Mouse (Mus musculus) hindbrain, embryonic 14.5 days (tissue): Measurements from ENCODE around the gene Cwc22. TPM values are rescaled to one million over a fixed set of nuclear protein-coding genes. Genes with fewer than 3 reads are reported as not detected.

Experiments used
- ATAC-seq: fragments of 200-750 bp; cut with Nextera tagmentation; 2 replicates; pipeline ENCODE4 v1.8.0; 2017; ENCODE audit warnings: moderate number of reproducible peaks, mild to moderate bottlenecking, moderate TSS enrichment, moderate library complexity; ENCODE audit not compliant: low FRiP score
- DNase-seq: peaks from one replicate; pipeline ENCODE4 v3.0.0-alpha.2; 2015; ENCODE audit warnings: low spot score
- H3K27ac ChIP-seq: fragments of 300-500 bp; sonication (generic); 2 replicates; pipeline ENCODE4 v1.5.1; 2014; ENCODE audit warnings: mild to moderate bottlenecking, moderate library complexity
- H3K27me3 ChIP-seq: fragments of 300-500 bp; sonication (generic); 2 replicates; pipeline ENCODE4 v1.6.1; 2014; ENCODE audit warnings: mild to moderate bottlenecking, low read length, mixed read lengths; ENCODE audit not compliant: control insufficient read depth, insufficient read depth
- H3K36me3 ChIP-seq: fragments of 300-500 bp; sonication (generic); replicated peaks from 2 replicates; pipeline ENCODE4 v1.6.1; 2014; ENCODE audit not compliant: control insufficient read depth, insufficient read depth
- H3K4me1 ChIP-seq: fragments of 300-500 bp; sonication (generic); replicated peaks from 2 replicates; pipeline ENCODE4 v1.6.1; 2014; ENCODE audit warnings: antibody characterized with exemption, low read length, mixed read lengths; ENCODE audit not compliant: control insufficient read depth, insufficient read depth
- H3K4me2 ChIP-seq: fragments of 300-500 bp; sonication (generic); replicated peaks from 2 replicates; pipeline ENCODE4 v1.6.1; 2014; ENCODE audit warnings: mild to moderate bottlenecking, moderate library complexity
- H3K4me3 ChIP-seq: fragments of 300-500 bp; sonication (generic); replicated peaks from 2 replicates; pipeline ENCODE4 v1.5.1; 2014; ENCODE audit warnings: mild to moderate bottlenecking, low read length
- H3K9ac ChIP-seq: fragments of 300-500 bp; sonication (generic); 2 replicates; pipeline ENCODE4 v1.6.1; 2014
- H3K9me3 ChIP-seq: fragments of 300-500 bp; sonication (generic); 2 replicates; pipeline ENCODE4 v1.6.1; 2016; ENCODE audit warnings: low read length; ENCODE audit not compliant: control insufficient read depth
- WGBS: fragments of 180-500 bp; shearing (Covaris S2); extraction: QIAGEN DNeasy Blood & Tissue Kit; methylation state at CpG from one replicate; pipeline ENCODE4 v1.1.7; 2014; 5-methylcytosine and 5-hydroxymethylcytosine counted together
- polyA plus RNA-seq: library from polyadenylated mRNA; unstranded; fragments of >200 nt; fragmentation: Nextera tagmentation; extraction: Ambion mirVana; gene quantifications from 2 replicates; pipeline ENCODE4 v1.2.1, GENCODE M21; 2014

The Cwc22 gene
- polyA plus RNA-seq, 1 experiment from 2014 or later = 19.8 TPM

DNA sequence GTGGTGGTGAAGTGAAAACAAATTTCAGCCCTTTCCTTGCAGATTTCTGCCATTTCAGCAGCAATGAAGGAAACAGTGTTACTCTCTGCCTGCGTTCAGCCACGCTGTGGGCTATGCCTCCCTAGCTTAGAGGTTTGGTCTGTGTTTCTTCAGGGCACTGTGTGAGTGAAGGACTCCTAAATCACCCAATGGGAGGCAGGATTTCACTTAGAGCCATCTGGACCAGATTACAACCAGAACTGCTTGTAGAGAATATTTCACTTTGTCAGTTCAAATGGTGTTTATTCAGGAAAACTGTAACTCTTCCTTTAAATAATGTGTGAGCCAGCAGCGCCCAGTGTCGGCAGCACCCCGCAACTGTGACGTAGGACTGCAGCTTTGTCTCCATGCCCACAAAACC is 82.2 kb downstream of the Cwc22 start:
- no peaks in the 10 kb centered on the region for H3K4me1 ChIP-seq
- no peak overlapping the region for H3K4me2 ChIP-seq
- H3K27ac ChIP-seq = no peak overlapping the region
- no peaks in the 10 kb centered on the region for H3K27me3 ChIP-seq
- no peak for ATAC-seq
- H3K4me3 ChIP-seq = no peak overlapping the region
- H3K9me3 ChIP-seq = peaks cover 5% of the 10 kb centered on the region; the same call in 1 of the 2 replicates
- no peak for DNase-seq
- 85% methylated on average over 6 of the region's 6 CpGs for WGBS
- no peak overlapping the region for H3K9ac ChIP-seq
- no peaks in the 10 kb centered on the region for H3K36me3 ChIP-seq

DNA sequence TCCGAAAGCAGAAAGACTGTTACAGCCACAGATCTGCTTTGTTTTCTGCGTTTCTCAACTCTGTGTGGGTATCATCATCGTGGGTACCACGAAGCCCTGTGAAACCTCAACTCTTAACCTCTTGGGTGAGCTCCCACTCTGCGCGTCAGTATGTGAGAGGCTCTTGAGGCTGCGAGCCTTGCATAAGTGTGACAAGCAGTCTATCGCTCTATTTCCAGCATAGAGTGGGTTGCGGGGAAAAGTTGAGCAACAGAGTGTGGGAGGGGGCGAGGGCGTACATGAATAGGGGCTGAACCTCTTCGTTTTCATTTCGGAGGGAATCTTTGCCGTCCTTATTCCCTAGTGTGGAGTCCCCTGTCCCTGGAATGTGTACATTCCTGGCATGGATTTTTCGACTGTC is 82.7 kb downstream of the Cwc22 start:
- no peaks in the 10 kb centered on the region for H3K27me3 ChIP-seq
- no peak overlapping the region for H3K9ac ChIP-seq
- 82% methylated on average over 15 of the region's 15 CpGs for WGBS
- no peak overlapping the region for H3K4me2 ChIP-seq
- DNase-seq = no peak
- H3K27ac ChIP-seq = no peak overlapping the region
- no peaks in the 10 kb centered on the region for H3K4me1 ChIP-seq
- ATAC-seq = no peak
- no peak overlapping the region for H3K4me3 ChIP-seq
- no peaks in the 10 kb centered on the region for H3K36me3 ChIP-seq
- peaks cover 5% of the 10 kb centered on the region; the same call in 1 of the 2 replicates for H3K9me3 ChIP-seq

DNA sequence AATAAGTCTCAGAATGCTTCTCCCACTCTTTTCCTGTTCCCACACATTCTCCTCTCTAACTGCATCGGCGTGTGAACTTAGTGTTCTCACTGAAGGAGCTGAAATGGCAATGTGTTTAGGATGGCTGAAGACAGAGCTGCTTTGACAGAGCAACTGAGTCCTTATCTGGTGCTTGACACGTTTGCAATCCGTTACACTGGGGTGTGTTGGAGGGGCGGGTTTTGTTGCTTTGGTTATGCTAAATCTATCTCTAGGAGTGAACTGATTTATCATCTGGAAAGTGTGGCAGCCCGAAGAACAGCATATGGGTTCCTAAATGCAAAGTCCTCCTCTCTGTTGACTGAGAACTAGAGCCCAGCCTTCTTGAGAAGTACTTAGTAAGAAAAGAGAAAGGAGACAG is 104.7 kb downstream of the Cwc22 start:
- whole genome bisulfite sequencing = 62% methylated on average over 6 of the region's 6 CpGs
- DNase-seq = no peak
- no peak overlapping the region for H3K4me3 ChIP-seq

DNA sequence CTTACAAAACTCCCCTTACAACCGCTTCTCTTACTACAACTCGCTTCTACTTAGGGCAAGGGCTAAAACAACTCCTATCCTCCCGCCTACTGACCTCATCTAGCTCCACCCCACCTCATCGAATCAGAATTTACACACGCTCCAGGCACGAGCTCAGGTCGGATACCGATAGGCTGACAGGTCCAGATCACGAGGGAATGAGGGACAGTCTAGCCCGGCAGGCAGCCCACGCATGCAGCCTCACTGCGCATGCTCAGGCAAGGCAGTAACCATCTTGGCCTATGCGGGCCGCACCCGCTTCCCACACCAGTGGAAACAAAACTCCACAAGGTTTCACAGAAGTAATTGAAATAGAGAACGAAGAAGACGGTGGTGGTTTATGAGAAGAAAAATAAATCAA is 106.6 kb downstream of the Cwc22 start:
- Histone ChIP-seq H3K4me3 (no peak overlapping the region), H3K9ac (no peak overlapping the region), H3K4me1 (no peaks in the 10 kb centered on the region), H3K27ac (no peak overlapping the region), H3K4me2 (no peak overlapping the region), H3K36me3 (no peaks in the 10 kb centered on the region), H3K9me3 (no peaks in the 10 kb centered on the region), H3K27me3 (no peaks in the 10 kb centered on the region)
- ATAC-seq = no peak
- WGBS = 91% methylated on average over 17 of the region's 17 CpGs
- DNase-seq = no peak

More for the DNA sequence above, 104.7 kb downstream of the Cwc22 start:
- no peak overlapping the region for H3K4me2 ChIP-seq
- no peaks in the 10 kb centered on the region for H3K27me3 ChIP-seq
- H3K36me3 ChIP-seq = no peaks in the 10 kb centered on the region
- ATAC-seq = no peak
- H3K9ac ChIP-seq = no peak overlapping the region
- H3K27ac ChIP-seq = no peak overlapping the region
- H3K9me3 ChIP-seq = no peaks in the 10 kb centered on the region
- no peaks in the 10 kb centered on the region for H3K4me1 ChIP-seq

DNA sequence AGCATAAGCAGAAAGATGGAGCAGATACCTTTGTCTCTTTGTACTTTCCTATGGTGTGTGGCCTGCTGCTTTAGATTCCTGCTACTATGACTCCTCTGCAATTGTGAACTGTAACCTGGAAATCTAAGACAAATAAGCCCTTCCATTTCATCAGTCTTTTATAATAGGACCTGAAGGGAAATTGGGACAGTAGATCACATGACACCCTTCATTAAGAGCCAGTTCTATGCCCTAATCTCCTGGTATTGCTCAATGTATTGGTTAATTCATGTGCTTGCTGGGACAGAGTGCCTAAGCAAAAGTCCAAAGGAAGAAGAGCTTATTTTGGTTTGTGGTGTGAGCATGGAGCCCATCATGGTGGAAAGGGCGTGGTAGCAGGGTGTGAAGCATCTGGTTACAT is 107.5 kb downstream of the Cwc22 start:
- H3K4me3 ChIP-seq = no peak overlapping the region
- 83% methylated on average over 1 of the region's 1 CpGs for WGBS
- DNase-seq (no peak), ATAC-seq (no peak)
- H3K4me1 ChIP-seq = no peaks in the 10 kb centered on the region
- no peaks in the 10 kb centered on the region for H3K36me3 ChIP-seq
- no peak overlapping the region for H3K9ac ChIP-seq
- no peaks in the 10 kb centered on the region for H3K9me3 ChIP-seq
- no peaks in the 10 kb centered on the region for H3K27me3 ChIP-seq
- no peak overlapping the region for H3K4me2 ChIP-seq
- H3K27ac ChIP-seq = no peak overlapping the region

DNA sequence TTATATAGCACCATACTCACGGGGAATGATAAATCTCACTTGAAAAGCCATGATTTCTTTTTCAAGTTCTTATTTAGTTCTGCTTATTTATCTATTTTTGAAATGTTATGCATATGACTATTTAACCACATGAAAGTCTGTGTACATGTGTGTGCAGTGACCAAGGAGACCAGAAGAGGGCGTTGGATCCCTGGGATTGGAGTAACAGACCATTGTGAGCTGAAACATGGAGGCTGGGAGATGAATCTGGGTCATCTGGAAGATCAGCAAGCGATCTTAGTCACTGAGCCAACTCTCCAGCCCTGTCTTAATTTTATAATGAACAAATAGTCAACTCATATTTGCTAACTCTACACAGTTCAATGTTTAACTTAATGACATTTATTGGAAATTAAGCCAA is 110.4 kb downstream of the Cwc22 start:
- Histone ChIP-seq H3K4me2 (no peak overlapping the region), H3K9me3 (no peaks in the 10 kb centered on the region), H3K27me3 (no peaks in the 10 kb centered on the region), H3K4me3 (no peak overlapping the region), H3K4me1 (no peaks in the 10 kb centered on the region), H3K36me3 (no peaks in the 10 kb centered on the region), H3K9ac (no peak overlapping the region), H3K27ac (no peak overlapping the region)
- 60% methylated on average over 3 of the region's 3 CpGs for WGBS
- ATAC-seq = no peak
- DNase-seq = no peak

Other genes starting within 250 kb of the Cwc22 start
- gene Zfp385b, start 126.7 kb downstream of the Cwc22 start, polyA plus RNA-seq = 14.1 and 14.5 TPM in 2 replicates